Mouse (Mus musculus): ENCODE data around the gene Olfr155.

DNA sequence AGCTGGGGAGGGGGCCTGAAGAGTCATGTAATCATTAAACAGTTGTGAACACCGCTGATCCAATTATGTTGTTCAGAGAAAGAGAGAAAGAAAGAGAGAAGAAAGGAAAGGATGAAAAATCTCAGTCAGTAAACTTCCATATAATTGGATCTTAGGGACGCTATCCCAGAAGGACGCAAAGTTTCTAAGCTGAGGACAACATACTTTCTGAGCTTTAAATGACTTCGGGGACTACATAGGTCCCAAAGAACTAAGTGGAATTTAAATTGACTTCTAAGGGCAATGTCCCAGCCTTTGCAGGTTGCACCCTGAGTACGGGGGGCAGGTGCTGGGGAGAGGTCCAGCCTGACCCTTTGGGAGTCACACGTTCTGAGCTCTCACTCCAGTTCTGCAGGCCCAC is at the start of gene Olfr155:
- no peak for TF ChIP-seq CTCF (IDR thresholded peaks at IDR 0.05; ENCODE audit: control insufficient read depth, insufficient read depth, insufficient read length)
- TF ChIP-seq MAX (IDR thresholded peaks at IDR 0.05), result no peak
- no peak for TF ChIP-seq USF1 (IDR thresholded peaks at IDR 0.05; ENCODE audit: low read depth)
- no peak for TF ChIP-seq MYOD1 (IDR thresholded peaks at IDR 0.05; ENCODE audit: control insufficient read depth, insufficient read length, low read depth)
- no peak for TF ChIP-seq CEBPB (IDR thresholded peaks at IDR 0.05; ENCODE audit: low read depth)
- TF ChIP-seq FOSL1 (IDR thresholded peaks at IDR 0.05; ENCODE audit: insufficient read depth, low read length, poor library complexity, severe bottlenecking), result no peak
- no peak for TF ChIP-seq MYOG (IDR thresholded peaks at IDR 0.05; ENCODE audit: control insufficient read depth, extremely low read depth, insufficient read length)

All from C2C12 (cell line).